Mouse (Mus musculus) heart, embryonic 12.5 days (tissue): ENCODE data around the gene Bsn. TPM values are rescaled to one million over a fixed set of nuclear protein-coding genes. Genes with fewer than 3 reads are reported as not detected.

Experiments used
- ATAC-seq: fragments of 200-750 bp; cut with Nextera tagmentation; 2 replicates; pipeline ENCODE4 v1.8.0; 2017; ENCODE audit warnings: moderate TSS enrichment, moderate library complexity; ENCODE audit not compliant: insufficient number of reproducible peaks, low FRiP score
- H3K27ac ChIP-seq: fragments of 300-500 bp; sonication (generic); 2 replicates; pipeline ENCODE4 v1.5.1; 2016; ENCODE audit warnings: mild to moderate bottlenecking, moderate library complexity; ENCODE audit not compliant: poor library complexity, severe bottlenecking
- H3K27me3 ChIP-seq: fragments of 300-500 bp; sonication (generic); replicated peaks from 2 replicates; pipeline ENCODE4 v1.6.1; 2016; ENCODE audit warnings: mild to moderate bottlenecking, moderate library complexity
- H3K36me3 ChIP-seq: fragments of 300-500 bp; sonication (generic); 2 replicates; pipeline ENCODE4 v1.6.1; 2016; ENCODE audit warnings: mild to moderate bottlenecking, moderate library complexity
- H3K4me1 ChIP-seq: fragments of 300-500 bp; sonication (generic); replicated peaks from 2 replicates; pipeline ENCODE4 v1.6.1; 2016; ENCODE audit warnings: mild to moderate bottlenecking
- H3K4me2 ChIP-seq: fragments of 300-500 bp; sonication (generic); 2 replicates; pipeline ENCODE4 v1.6.1; 2016; ENCODE audit warnings: mild to moderate bottlenecking, moderate library complexity
- H3K4me3 ChIP-seq: fragments of 300-500 bp; sonication (generic); 2 replicates; pipeline ENCODE4 v1.5.1; 2016; ENCODE audit warnings: mild to moderate bottlenecking
- H3K9ac ChIP-seq: fragments of 300-500 bp; sonication (generic); 2 replicates; pipeline ENCODE4 v1.6.1; 2016; ENCODE audit warnings: mild to moderate bottlenecking, moderate library complexity
- H3K9me3 ChIP-seq: fragments of 300-500 bp; sonication (generic); replicated peaks from 2 replicates; pipeline ENCODE4 v1.6.1; 2016; ENCODE audit warnings: mild to moderate bottlenecking, moderate library complexity
- WGBS: fragments of 180-500 bp; shearing (Covaris S2); methylation state at CpG from one replicate; pipeline ENCODE4 v1.1.7; 2016; 5-methylcytosine and 5-hydroxymethylcytosine counted together
- polyA plus RNA-seq: library from polyadenylated mRNA; unstranded; fragments of >200 nt; fragmentation: Nextera tagmentation; extraction: Ambion mirVana; gene quantifications from 2 replicates; pipeline ENCODE4 v1.2.1, GENCODE M21; 2016

Gene Bsn
- polyA plus RNA-seq, 1 experiment from 2014 or later, result 0.50 TPM

DNA sequence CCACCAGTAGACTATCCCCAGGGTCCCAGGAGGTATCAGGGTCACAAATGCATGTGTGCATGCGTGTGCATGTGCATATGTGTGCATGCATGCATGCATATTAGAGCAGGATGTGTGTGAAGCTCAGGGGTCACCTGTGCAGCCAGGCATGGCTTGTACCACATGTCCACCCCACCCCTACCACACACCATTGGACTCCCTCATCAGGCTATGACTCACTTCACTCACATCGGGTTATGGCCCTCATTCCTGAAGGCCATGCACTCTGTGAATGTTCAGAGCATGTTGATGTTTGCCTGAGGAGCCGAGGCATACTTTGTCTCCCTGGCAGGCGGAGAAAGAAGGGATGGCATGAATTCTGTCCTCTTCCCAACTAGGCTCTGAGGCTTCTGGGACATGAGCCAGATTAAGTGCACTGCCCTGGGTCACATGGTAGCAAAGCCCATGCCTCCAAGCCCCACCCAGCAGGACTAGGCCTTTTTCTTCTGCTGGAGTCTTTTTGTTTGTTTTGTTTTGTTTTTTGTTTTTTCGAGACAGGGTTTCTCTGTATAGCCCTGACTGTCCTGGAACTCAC is 17.3 kb downstream of the Bsn start:
- H3K36me3 ChIP-seq, result no peaks in the 10 kb centered on the region
- no peaks in the 10 kb centered on the region for H3K9me3 ChIP-seq
- no peaks in the 10 kb centered on the region for H3K4me1 ChIP-seq
- no peak overlapping the region for H3K4me2 ChIP-seq
- WGBS, result 77% methylated on average over 5 of the region's 5 CpGs
- no peaks in the 10 kb centered on the region for H3K27me3 ChIP-seq
- no peak for ATAC-seq
- H3K27ac ChIP-seq, result no peak overlapping the region
- H3K4me3 ChIP-seq, result no peak overlapping the region
- no peak overlapping the region for H3K9ac ChIP-seq

DNA sequence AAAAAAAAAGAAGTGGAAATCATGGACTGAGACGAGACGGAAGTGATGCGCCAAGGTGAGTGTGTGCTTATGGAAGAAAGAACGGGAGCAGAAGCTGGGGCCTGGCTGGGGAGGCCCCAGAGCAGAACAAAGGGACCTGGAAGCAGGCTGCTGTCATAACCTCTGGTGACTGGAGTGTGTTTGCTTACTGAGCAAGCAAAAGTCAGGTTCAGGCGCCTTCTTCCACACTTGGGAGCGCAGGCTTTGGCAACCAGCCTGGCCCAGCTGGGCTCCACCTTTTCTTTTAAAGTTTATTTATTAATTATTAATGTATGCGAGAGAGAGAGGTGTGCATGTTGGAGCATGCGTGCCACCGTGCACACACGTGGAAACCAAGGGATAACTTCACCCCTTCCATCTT is 20.4 kb downstream of the Bsn start:
- no peak for ATAC-seq
- 79% methylated on average over 10 of the region's 10 CpGs for WGBS
- no peak overlapping the region for H3K4me3 ChIP-seq
- H3K27ac ChIP-seq, result no peak overlapping the region
- no peaks in the 10 kb centered on the region for H3K4me1 ChIP-seq
- no peaks in the 10 kb centered on the region for H3K9me3 ChIP-seq
- no peaks in the 10 kb centered on the region for H3K36me3 ChIP-seq
- H3K27me3 ChIP-seq, result no peaks in the 10 kb centered on the region
- H3K4me2 ChIP-seq, result no peak overlapping the region
- H3K9ac ChIP-seq, result no peak overlapping the region

- no peak for ATAC-seq
- Histone ChIP-seq H3K27me3 (0 out of 2 replicates have a peak, but pooled peaks cover 3% of the 10 kb centered on the region), H3K36me3 (no peaks in the 10 kb centered on the region), H3K4me2 (no peak overlapping the region), H3K27ac (no peak overlapping the region), H3K4me1 (no peaks in the 10 kb centered on the region), H3K9me3 (no peaks in the 10 kb centered on the region), H3K9ac (no peak overlapping the region), H3K4me3 (no peak overlapping the region)
- 38% methylated on average over 8 of the region's 8 CpGs for WGBS
Measured at GRCm38 (mm10) chr9:108165143-108165542, 25.0 kb downstream of the Bsn start.

DNA sequence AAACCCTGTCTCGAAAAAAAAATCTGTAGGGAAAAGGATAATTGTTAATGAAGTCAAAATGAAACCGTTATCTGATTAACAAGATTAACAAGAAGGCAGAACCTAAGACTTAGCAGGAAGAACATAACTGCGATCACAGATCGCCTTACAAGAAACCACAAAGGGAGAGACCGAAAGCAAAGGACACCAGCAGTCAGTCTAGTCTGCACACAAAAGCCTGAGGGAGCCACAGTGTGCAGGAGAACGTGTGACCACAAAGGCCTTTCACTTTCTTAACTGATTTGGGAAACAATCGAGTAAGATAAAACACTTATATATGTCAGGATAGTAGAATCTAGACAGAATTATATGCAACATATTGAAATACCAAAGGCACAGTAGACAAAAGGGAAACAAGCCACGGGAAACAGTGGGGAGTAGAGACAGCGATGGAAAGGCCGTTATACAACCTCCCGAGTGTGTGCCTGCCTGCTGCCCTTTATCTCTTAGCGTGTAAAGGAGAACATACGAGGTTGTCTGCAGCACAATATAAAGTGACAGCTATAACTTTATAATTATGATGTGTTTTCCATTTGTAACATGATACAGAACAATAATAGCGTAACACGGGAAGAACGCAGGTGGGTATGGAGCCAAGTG is 26.4 kb downstream of the Bsn start:
- WGBS, result 83% methylated on average over 16 of the region's 16 CpGs
- H3K4me3 ChIP-seq, result no peak overlapping the region
- H3K27ac ChIP-seq, result no peak overlapping the region
- H3K4me1 ChIP-seq, result no peaks in the 10 kb centered on the region
- no peaks in the 10 kb centered on the region for H3K9me3 ChIP-seq
- peaks cover 13% of the 10 kb centered on the region; the same call in 1 of the 2 replicates for H3K27me3 ChIP-seq
- H3K36me3 ChIP-seq, result no peaks in the 10 kb centered on the region
- H3K9ac ChIP-seq, result no peak overlapping the region
- ATAC-seq, result no peak
- H3K4me2 ChIP-seq, result no peak overlapping the region

GRCm38 (mm10) chr9:108157891-108158290 is 32.3 kb downstream of the Bsn start:
- WGBS, result 37% methylated on average over 7 of the region's 7 CpGs
- no peaks in the 10 kb centered on the region for H3K4me1 ChIP-seq

GRCm38 (mm10) chr9:108157451-108157850 is 32.7 kb downstream of the Bsn start:
- Histone ChIP-seq H3K9ac (no peak overlapping the region), H3K36me3 (no peaks in the 10 kb centered on the region), H3K27ac (no peak overlapping the region), H3K4me1 (no peaks in the 10 kb centered on the region), H3K27me3 (peaks cover 13% of the 10 kb centered on the region; the same call in 1 of the 2 replicates), H3K4me2 (no peak overlapping the region), H3K9me3 (no peaks in the 10 kb centered on the region), H3K4me3 (no peak overlapping the region)
- ATAC-seq, result no peak
- WGBS, result 77% methylated on average over 6 of the region's 6 CpGs

More at GRCm38 (mm10) chr9:108157891-108158290, 32.3 kb downstream of the Bsn start:
- H3K9ac ChIP-seq, result no peak overlapping the region
- H3K36me3 ChIP-seq, result no peaks in the 10 kb centered on the region
- ATAC-seq, result no peak
- H3K4me2 ChIP-seq, result no peak overlapping the region
- H3K9me3 ChIP-seq, result no peaks in the 10 kb centered on the region
- H3K27ac ChIP-seq, result no peak overlapping the region
- peaks cover 13% of the 10 kb centered on the region; the same call in 1 of the 2 replicates for H3K27me3 ChIP-seq
- H3K4me3 ChIP-seq, result no peak overlapping the region

DNA sequence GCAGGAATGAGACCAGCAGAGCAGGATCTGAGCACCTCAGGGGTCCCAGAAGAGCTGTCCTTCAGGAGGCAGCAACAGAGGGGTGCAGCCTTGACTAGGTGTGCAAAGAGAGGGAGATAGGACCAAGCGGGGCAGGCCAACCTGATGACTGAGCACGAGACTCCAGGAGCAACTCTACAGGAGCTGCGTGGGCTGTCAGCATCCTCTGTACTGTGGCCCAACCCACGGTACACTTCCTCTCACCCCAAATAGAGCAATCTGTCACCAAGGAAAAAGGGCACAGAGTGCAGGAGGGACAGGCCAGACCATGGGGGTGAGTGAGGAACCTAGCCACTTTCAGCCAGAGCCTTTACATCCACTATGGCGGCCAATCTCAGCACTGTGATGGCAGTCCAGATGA is 33.4 kb downstream of the Bsn start:
- no peaks in the 10 kb centered on the region for H3K36me3 ChIP-seq
- H3K9me3 ChIP-seq, result 0 out of 2 replicates have a peak, but pooled peaks cover 3% of the 10 kb centered on the region
- H3K27ac ChIP-seq, result no peak overlapping the region
- H3K9ac ChIP-seq, result no peak overlapping the region
- no peak overlapping the region for H3K4me3 ChIP-seq
- WGBS, result 79% methylated on average over 5 of the region's 5 CpGs
- ATAC-seq, result no peak
- peaks cover 13% of the 10 kb centered on the region; the same call in 1 of the 2 replicates for H3K27me3 ChIP-seq
- no peak overlapping the region for H3K4me2 ChIP-seq
- H3K4me1 ChIP-seq, result no peaks in the 10 kb centered on the region

GRCm38 (mm10) chr9:108154814-108155213 is 35.4 kb downstream of the Bsn start:
- ATAC-seq, result no peak
- Histone ChIP-seq H3K36me3 (no peaks in the 10 kb centered on the region), H3K27me3 (peaks cover 6% of the 10 kb centered on the region; the same call in 1 of the 2 replicates), H3K9me3 (0 out of 2 replicates have a peak, but pooled peaks cover 7% of the 10 kb centered on the region), H3K4me3 (no peak overlapping the region), H3K9ac (no peak overlapping the region), H3K27ac (no peak overlapping the region), H3K4me1 (no peaks in the 10 kb centered on the region), H3K4me2 (no peak overlapping the region)
- 86% methylated on average over 12 of the region's 12 CpGs for WGBS

DNA sequence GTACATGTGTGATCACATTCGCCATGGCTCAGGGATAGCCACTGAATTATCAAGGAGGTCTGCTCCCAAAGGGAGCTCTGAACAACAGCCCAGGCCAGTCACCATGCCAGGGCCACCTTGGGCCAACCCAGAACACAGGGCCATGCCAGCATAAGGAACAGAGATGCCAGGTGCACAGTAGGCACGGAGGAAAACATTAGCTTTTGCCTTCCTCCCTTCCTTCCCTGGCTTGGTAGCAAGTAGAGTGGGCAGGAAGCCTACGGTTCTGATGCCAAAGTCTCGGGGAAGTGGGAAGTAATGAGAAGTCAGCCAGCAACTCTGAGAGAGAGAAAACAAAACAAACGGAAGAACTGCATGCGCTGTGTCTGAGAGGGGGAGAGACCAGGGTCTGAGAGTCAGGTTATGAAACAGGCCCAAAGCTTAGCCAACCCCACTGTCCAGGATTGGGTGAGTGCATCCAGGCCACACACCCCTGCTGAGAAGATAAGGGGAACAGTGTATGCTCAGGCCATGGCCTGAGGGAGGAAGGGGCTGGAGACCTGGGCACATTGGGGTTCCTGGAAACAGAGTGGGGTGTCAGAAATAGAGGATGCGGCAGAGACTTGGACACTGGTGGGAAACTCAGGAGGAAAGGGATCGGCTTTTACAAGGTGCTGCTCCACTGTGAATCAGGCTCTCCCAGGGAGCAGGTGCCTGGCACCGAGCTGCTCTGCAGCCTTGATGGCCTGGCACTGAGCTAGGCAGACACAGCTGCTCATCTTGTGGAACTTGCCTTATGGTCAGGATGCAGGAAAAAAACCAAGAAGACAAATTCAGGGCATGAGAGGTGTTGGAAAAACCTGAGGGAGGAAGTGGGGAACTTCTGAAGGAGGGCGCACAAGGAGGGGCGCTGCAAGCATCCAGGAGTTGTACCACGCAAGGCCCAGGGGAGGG is 36.4 kb downstream of the Bsn start:
- H3K4me3 ChIP-seq, result no peak overlapping the region
- no peak overlapping the region for H3K27ac ChIP-seq
- no peaks in the 10 kb centered on the region; the same call in 1 of the 2 replicates for H3K27me3 ChIP-seq
- no peak for ATAC-seq
- H3K36me3 ChIP-seq, result no peaks in the 10 kb centered on the region
- H3K4me1 ChIP-seq, result no peaks in the 10 kb centered on the region
- H3K9ac ChIP-seq, result no peak overlapping the region
- H3K9me3 ChIP-seq, result 0 out of 2 replicates have a peak, but pooled peaks cover 7% of the 10 kb centered on the region
- 73% methylated on average over 12 of the region's 12 CpGs for WGBS
- no peak overlapping the region for H3K4me2 ChIP-seq

DNA sequence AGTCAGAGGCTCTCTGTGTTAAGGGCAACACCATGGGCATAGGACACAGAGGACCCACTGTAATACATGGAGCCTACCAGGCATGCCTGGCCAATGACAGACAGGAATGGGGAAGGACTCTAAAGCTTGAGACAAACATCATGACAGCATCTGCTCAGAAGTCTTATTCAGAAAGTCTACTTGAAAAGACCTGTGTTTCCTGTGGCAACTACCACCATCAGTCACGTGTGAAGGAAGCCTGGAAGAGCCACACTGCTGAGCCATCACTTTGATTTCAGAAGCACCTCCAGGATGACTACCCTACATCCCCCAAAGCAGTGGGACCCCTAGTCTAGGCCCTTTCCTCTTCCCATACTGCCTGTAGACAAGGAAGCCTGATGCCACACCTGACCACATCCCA is 39.7 kb downstream of the Bsn start:
- 52% methylated on average over 1 of the region's 1 CpGs for WGBS
- Histone ChIP-seq H3K9ac (no peak overlapping the region), H3K4me1 (no peaks in the 10 kb centered on the region), H3K4me3 (no peak overlapping the region), H3K27me3 (no peaks in the 10 kb centered on the region), H3K9me3 (0 out of 2 replicates have a peak, but pooled peaks cover 7% of the 10 kb centered on the region), H3K36me3 (no peaks in the 10 kb centered on the region), H3K4me2 (no peak overlapping the region), H3K27ac (no peak overlapping the region)
- ATAC-seq, result no peak

DNA sequence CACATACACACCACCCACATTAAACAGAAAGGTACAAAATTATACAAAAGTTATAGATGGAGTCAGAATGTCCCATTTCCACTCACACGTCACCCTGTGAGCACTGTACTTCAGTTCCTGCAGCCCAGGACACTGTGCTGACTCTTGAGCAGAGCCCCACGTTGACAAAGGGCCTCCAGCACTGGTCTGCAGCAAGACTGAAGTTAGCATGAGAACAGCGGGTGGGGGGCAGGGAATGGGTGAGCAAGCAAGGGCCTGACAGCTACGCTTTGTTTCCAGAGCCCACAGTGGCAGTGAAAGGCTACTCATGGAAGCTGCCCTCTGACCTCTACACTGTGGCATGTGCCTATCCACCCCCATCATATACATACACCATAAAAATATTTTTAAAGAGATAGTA is 40.4 kb downstream of the Bsn start:
- no peak overlapping the region for H3K4me3 ChIP-seq
- no peaks in the 10 kb centered on the region for H3K4me1 ChIP-seq
- no peak overlapping the region for H3K27ac ChIP-seq
- H3K36me3 ChIP-seq, result no peaks in the 10 kb centered on the region
- 34% methylated on average over 4 of the region's 4 CpGs for WGBS
- ATAC-seq, result no peak
- H3K27me3 ChIP-seq, result no peaks in the 10 kb centered on the region
- no peak overlapping the region for H3K4me2 ChIP-seq
- no peak overlapping the region for H3K9ac ChIP-seq
- 0 out of 2 replicates have a peak, but pooled peaks cover 7% of the 10 kb centered on the region for H3K9me3 ChIP-seq
